Mouse (Mus musculus): ENCODE results near the gene Sh3gl2.

DNA sequence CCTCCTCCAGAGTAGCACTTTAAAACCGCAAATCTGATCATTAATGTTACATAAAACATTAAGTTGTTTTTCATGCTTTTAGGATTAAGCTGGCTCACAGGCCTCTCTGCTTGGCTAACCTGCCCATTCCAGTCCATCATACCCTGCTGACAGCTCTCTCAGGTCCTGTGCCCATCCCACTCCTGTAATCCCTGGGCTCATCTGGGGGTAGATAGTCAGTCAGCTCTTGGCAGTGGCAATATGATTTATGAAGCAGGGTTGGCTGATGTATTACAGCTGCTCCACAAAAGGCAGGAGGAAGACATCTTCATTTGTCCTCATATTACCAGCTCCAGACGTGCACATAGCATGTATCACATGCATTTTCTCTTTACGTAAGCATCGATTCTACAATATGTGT lies 158.3 kb downstream of the Sh3gl2 start:
- no peak for TF ChIP-seq CTCF (IDR thresholded peaks at IDR 0.05; ENCODE audit: extremely low read depth, insufficient read depth, low read length)
- no peak for TF ChIP-seq POLR2A (IDR thresholded peaks at IDR 0.05; ENCODE audit: extremely low read depth, insufficient read depth, low read length)
